Mouse (Mus musculus) embryonic stem cell, embryonic (primary cell): Measurements from ENCODE around the gene Pgrmc2.

ENCODE experiments used
- CTCF ChIA-PET, 4 experiments: fragments of 300-600 bp in 2 of 4; fragments of 350-600 bp in 2 of 4; sonication (Branson Sonifier 250); formaldehyde crosslinking; loops; one replicate each; lab custom pipeline; 2022; ENCODE audit warnings: inconsistent platforms in 2 of 4; lab: Charles Lee
- POLR2A ChIA-PET, 4 experiments: fragments of 300-600 bp in 2 of 4; fragments of 350-600 bp in 2 of 4; sonication (Branson Sonifier 250); formaldehyde crosslinking; loops; one replicate each; lab custom pipeline; 2022; ENCODE audit warnings: antibody characterized with exemption in 4 of 4, inconsistent platforms in 1 of 4; lab: Charles Lee

Gene Pgrmc2

GRCm38 (mm10) chr3:41083790-41084112, 905 bp upstream of the Pgrmc2 start:
- CTCF ChIA-PET: interaction anchor here in 2 of 4 experiments (0.9 to 1.2 kb wide), 2 partner anchors 41 to 42 kb away, joined by 3 read pairs; no protein-coding TSS in a partner anchor
- POLR2A ChIA-PET: interaction anchor here (0.6 to 3.8 kb wide), 35 partner anchors 9 to 659 kb away, joined by 3 to 28 read pairs (median 5); partner anchors contain the start of genes Plk4 (in 3 of the 4), Abhd18 (in 1 of the 4), D3Ertd751e (in 1 of the 4) and Jade1 (in 1 of the 4)

- CTCF ChIA-PET: interaction anchor here in 3 of 4 experiments (0.5 to 1.2 kb wide), 3 partner anchors 40 to 188 kb away, joined by 3 to 4 read pairs (median 3); no protein-coding TSS in a partner anchor
These were observed 344 bp downstream of the Pgrmc2 start for GRCm38 (mm10) chr3:41082520-41082884.

GRCm38 (mm10) chr3:41081474-41082301, 1.2 kb downstream of the Pgrmc2 start:
- ChIA-PET POLR2A (interaction anchor here (0.6 to 3.8 kb wide), 21 partner anchors 10 to 603 kb away, joined by 3 to 28 read pairs (median 5); partner anchors contain the start of genes Abhd18 (in 1 of the 4), Jade1 (in 1 of the 4) and Mfsd8 (in 1 of the 4)), CTCF (interaction anchor here in 2 of 4 experiments (0.5 to 0.6 kb wide), 2 partner anchors 40 to 41 kb away, joined by 4 to 6 read pairs; no protein-coding TSS in a partner anchor)

More at GRCm38 (mm10) chr3:41082520-41082884, 344 bp downstream of the Pgrmc2 start:
- POLR2A ChIA-PET: interaction anchor here in 3 of 4 experiments (0.7 to 3.8 kb wide), 29 partner anchors 9 to 660 kb away, joined by 3 to 28 read pairs (median 5); partner anchors contain the start of genes Plk4 (in 2 of the 3), Abhd18 (in 1 of the 3), D3Ertd751e (in 1 of the 3) and Jade1 (in 1 of the 3)

GRCm38 (mm10) chr3:41080724-41081123, 2.1 kb downstream of the Pgrmc2 start:
- POLR2A ChIA-PET: interaction anchor here in 3 of 4 experiments (0.6 to 3.4 kb wide), 3 partner anchors 9 to 121 kb away, joined by 3 to 28 read pairs (median 5); no protein-coding TSS in a partner anchor
- CTCF ChIA-PET: no interaction called here

GRCm38 (mm10) chr3:41078673-41079072, 4.2 kb downstream of the Pgrmc2 start:
- CTCF ChIA-PET: no interaction called here

GRCm38 (mm10) chr3:41075376-41075775, 7.5 kb downstream of the Pgrmc2 start:
- ChIA-PET POLR2A (interaction anchor here in 2 of 4 experiments (1.0 to 1.3 kb wide), 2 partner anchors 13 to 485 kb away, joined by 3 read pairs; no protein-coding TSS in a partner anchor), CTCF (no interaction called here)

More at GRCm38 (mm10) chr3:41078673-41079072, 4.2 kb downstream of the Pgrmc2 start:
- POLR2A ChIA-PET: interaction anchor here in 1 of 4 experiments (0.7 to 1.2 kb wide), 2 partner anchors 13 to 20 kb away, joined by 3 read pairs; no protein-coding TSS in a partner anchor

- POLR2A ChIA-PET: interaction anchor here in 3 of 4 experiments (0.7 to 5.9 kb wide), 4 partner anchors 9 to 12 kb away, joined by 3 to 28 read pairs (median 16); partner anchors contain the start of gene Pgrmc2 (in 3 of the 3)
These were observed 12.3 kb downstream of the Pgrmc2 start for GRCm38 (mm10) chr3:41070519-41070918.

GRCm38 (mm10) chr3:41065320-41065719, 17.5 kb downstream of the Pgrmc2 start:
- CTCF ChIA-PET: no interaction called here
- POLR2A ChIA-PET: interaction anchor here in 3 of 4 experiments (0.6 to 2.7 kb wide), 6 partner anchors 13 to 491 kb away, joined by 3 to 9 read pairs (median 4); partner anchors contain the start of gene Pgrmc2 (in 2 of the 3)

More at GRCm38 (mm10) chr3:41070519-41070918, 12.3 kb downstream of the Pgrmc2 start:
- CTCF ChIA-PET: interaction anchor here in 2 of 4 experiments (0.6 to 1.0 kb wide), 4 partner anchors 125 to 604 kb away, joined by 3 to 6 read pairs (median 5); no protein-coding TSS in a partner anchor

GRCm38 (mm10) chr3:41062758-41063157, 20.1 kb downstream of the Pgrmc2 start:
- POLR2A ChIA-PET: interaction anchor here in 1 of 4 experiments (1.3 kb wide), 1 partner anchor 13 kb away, joined by 3 read pairs; no protein-coding TSS in a partner anchor
- CTCF ChIA-PET: interaction anchor here in 1 of 4 experiments (0.6 kb wide), 1 partner anchor 430 kb away, joined by 3 read pairs; no protein-coding TSS in a partner anchor

- POLR2A ChIA-PET: interaction anchor here in 2 of 4 experiments (0.6 to 1.3 kb wide), 3 partner anchors 9 to 15 kb away, joined by 3 read pairs; no protein-coding TSS in a partner anchor
- CTCF ChIA-PET: no interaction called here
These were observed 20.8 kb downstream of the Pgrmc2 start for GRCm38 (mm10) chr3:41061831-41062565.

GRCm38 (mm10) chr3:41059249-41059648, 23.6 kb downstream of the Pgrmc2 start:
- POLR2A ChIA-PET: no interaction called here

GRCm38 (mm10) chr3:41058395-41058794, 24.5 kb downstream of the Pgrmc2 start:
- POLR2A ChIA-PET: interaction anchor here in 1 of 4 experiments (0.7 kb wide), 1 partner anchor 20 kb away, joined by 3 read pairs; no protein-coding TSS in a partner anchor
- CTCF ChIA-PET: interaction anchor here in 1 of 4 experiments (0.6 kb wide), 1 partner anchor 645 kb away, joined by 3 read pairs; no protein-coding TSS in a partner anchor

More at GRCm38 (mm10) chr3:41059249-41059648, 23.6 kb downstream of the Pgrmc2 start:
- CTCF ChIA-PET: no interaction called here

GRCm38 (mm10) chr3:41053334-41053733, 29.5 kb downstream of the Pgrmc2 start:
- POLR2A ChIA-PET: no interaction called here
- CTCF ChIA-PET: interaction anchor here in 1 of 4 experiments (0.5 kb wide), 1 partner anchor 16 kb away, joined by 5 read pairs; no protein-coding TSS in a partner anchor

- ChIA-PET POLR2A (interaction anchor here in 1 of 4 experiments (0.8 kb wide), 1 partner anchor 35 kb away, joined by 3 read pairs; the partner anchor contains the start of gene Pgrmc2), CTCF (interaction anchor here in 1 of 4 experiments (0.5 kb wide), 1 partner anchor 144 kb away, joined by 4 read pairs; no protein-coding TSS in a partner anchor)
These were observed 35.0 kb downstream of the Pgrmc2 start for GRCm38 (mm10) chr3:41047838-41048237.

- POLR2A ChIA-PET: no interaction called here
- CTCF ChIA-PET: interaction anchor here in 1 of 4 experiments (1.1 kb wide), 1 partner anchor 9 kb away, joined by 3 read pairs; no protein-coding TSS in a partner anchor
These were observed 39.0 kb downstream of the Pgrmc2 start for GRCm38 (mm10) chr3:41043756-41044354.

GRCm38 (mm10) chr3:41042195-41042938, 40.5 kb downstream of the Pgrmc2 start:
- ChIA-PET POLR2A (interaction anchor here in 2 of 4 experiments (0.5 to 1.6 kb wide), 7 partner anchors 21 to 558 kb away, joined by 3 to 5 read pairs (median 4); partner anchors contain the start of gene Plk4 (in 1 of the 2)), CTCF (interaction anchor here (0.5 to 1.4 kb wide), 49 partner anchors 8 to 1070 kb away, joined by 3 to 8 read pairs (median 3); partner anchors contain the start of gene Pgrmc2 (in 1 of the 4))
